Mouse (Mus musculus): ENCODE results near the gene Mdm1. TPM values are rescaled to one million over a fixed set of nuclear protein-coding genes. Genes with fewer than 3 reads are reported as not detected.

Gene Mdm1
- polyA plus RNA-seq, 1 experiment from 2014 or later: 48.7 TPM

Other genes with a start within 250 kb of the Mdm1 start
- not detected in 2 replicates for gene Il22, start 63.1 kb downstream of the Mdm1 start, polyA plus RNA-seq (2016; fragmentation: Nextera tagmentation; extraction: Ambion mirVana)
- gene Gm32717, start 99.0 kb downstream of the Mdm1 start, polyA plus RNA-seq (2016; fragmentation: Nextera tagmentation; extraction: Ambion mirVana): 0.09 TPM in 1 of 2 replicates, not detected in the other
- gene Gm32802, start 116.9 kb downstream of the Mdm1 start, polyA plus RNA-seq (2016; fragmentation: Nextera tagmentation; extraction: Ambion mirVana): 0.09 TPM in 1 of 2 replicates, not detected in the other
- gene Iltifb, start 153.2 kb downstream of the Mdm1 start, polyA plus RNA-seq (2016; fragmentation: Nextera tagmentation; extraction: Ambion mirVana): not detected in 2 replicates
- gene Gm9040, start 185.2 kb downstream of the Mdm1 start, polyA plus RNA-seq (2016; fragmentation: Nextera tagmentation; extraction: Ambion mirVana): 0.06 TPM in 1 of 2 replicates, not detected in the other
- 0.06 TPM in 1 of 2 replicates, not detected in the other for gene Gm9044, start 190.6 kb downstream of the Mdm1 start, polyA plus RNA-seq (2016; fragmentation: Nextera tagmentation; extraction: Ambion mirVana)
- gene Gm9045, start 196.0 kb downstream of the Mdm1 start, polyA plus RNA-seq (2016; fragmentation: Nextera tagmentation; extraction: Ambion mirVana): not detected in 2 replicates
- not detected in 2 replicates for gene Gm9046, start 201.4 kb downstream of the Mdm1 start, polyA plus RNA-seq (2016; fragmentation: Nextera tagmentation; extraction: Ambion mirVana)
- 0.13 TPM in 1 of 2 replicates, not detected in the other for gene Gm9048, start 206.9 kb downstream of the Mdm1 start, polyA plus RNA-seq (2016; fragmentation: Nextera tagmentation; extraction: Ambion mirVana)
- not detected in 2 replicates for gene Gm9049, start 212.3 kb downstream of the Mdm1 start, polyA plus RNA-seq (2016; fragmentation: Nextera tagmentation; extraction: Ambion mirVana)

All from embryonic facial prominence, embryonic 12.5 days (tissue).